Mouse (Mus musculus): Measurements from ENCODE around the gene Kctd10.

The Kctd10 gene

GRCm38 (mm10) chr5:114380209-114381012 is at the start of gene Kctd10, which contains the start of gene Ube3b:
Gene Kctd10 (minus strand): TSS chr5:114380508.
Gene Ube3b (plus strand): TSS chr5:114380607.
- peak; percentile 78 for DNase-seq (ENCODE audit: low spot score)

GRCm38 (mm10) chr5:114429781-114430180 is 49.5 kb upstream of the Kctd10 start:
- no peak for DNase-seq (ENCODE audit: low spot score)

GRCm38 (mm10) chr5:114428621-114429020 is 48.3 kb upstream of the Kctd10 start:
- DNase-seq (ENCODE audit: low spot score) = no peak

- no peak for DNase-seq (ENCODE audit: low spot score)
Measured at GRCm38 (mm10) chr5:114426732-114427131, 46.4 kb upstream of the Kctd10 start.

GRCm38 (mm10) chr5:114423961-114424360 is 43.7 kb upstream of the Kctd10 start:
- no peak for DNase-seq (ENCODE audit: low spot score)

GRCm38 (mm10) chr5:114422591-114422990 is 42.3 kb upstream of the Kctd10 start:
- no peak for DNase-seq (ENCODE audit: low spot score)

- no peak for DNase-seq (ENCODE audit: low spot score)
Measured at GRCm38 (mm10) chr5:114421561-114422298, 41.4 kb upstream of the Kctd10 start.

- no peak for DNase-seq (ENCODE audit: low spot score)
Measured at GRCm38 (mm10) chr5:114418541-114418940, 38.2 kb upstream of the Kctd10 start.

- no peak for DNase-seq (ENCODE audit: low spot score)
Measured at GRCm38 (mm10) chr5:114416855-114417254, 36.5 kb upstream of the Kctd10 start.

- DNase-seq (ENCODE audit: low spot score) = no peak
Measured at GRCm38 (mm10) chr5:114415606-114416005, 35.3 kb upstream of the Kctd10 start.

GRCm38 (mm10) chr5:114413067-114413735 is 32.9 kb upstream of the Kctd10 start:
- DNase-seq (ENCODE audit: low spot score) = no peak

GRCm38 (mm10) chr5:114412361-114412998 is 32.2 kb upstream of the Kctd10 start:
- DNase-seq (ENCODE audit: low spot score) = no peak

- no peak for DNase-seq (ENCODE audit: low spot score)
Measured at GRCm38 (mm10) chr5:114410429-114410828, 30.1 kb upstream of the Kctd10 start.

GRCm38 (mm10) chr5:114408846-114409245 is 28.5 kb upstream of the Kctd10 start:
- no peak for DNase-seq (ENCODE audit: low spot score)

GRCm38 (mm10) chr5:114407810-114408209 is 27.5 kb upstream of the Kctd10 start:
- no peak for DNase-seq (ENCODE audit: low spot score)

GRCm38 (mm10) chr5:114407269-114407668 is 27.0 kb upstream of the Kctd10 start:
- no peak for DNase-seq (ENCODE audit: low spot score)

- no peak for DNase-seq (ENCODE audit: low spot score)
Measured at GRCm38 (mm10) chr5:114406592-114406991, 26.3 kb upstream of the Kctd10 start.

GRCm38 (mm10) chr5:114393169-114393568 is 12.9 kb upstream of the Kctd10 start:
- DNase-seq (ENCODE audit: low spot score) = no peak

GRCm38 (mm10) chr5:114384448-114384847 is 4.1 kb upstream of the Kctd10 start:
- DNase-seq (ENCODE audit: low spot score) = no peak

GRCm38 (mm10) chr5:114383184-114383904 is 3.0 kb upstream of the Kctd10 start:
- no peak for DNase-seq (ENCODE audit: low spot score)

GRCm38 (mm10) chr5:114381013-114381351 is 674 bp upstream of the Kctd10 start:
- DNase-seq (ENCODE audit: low spot score) = no peak

- DNase-seq (ENCODE audit: low spot score) = no peak
Measured at GRCm38 (mm10) chr5:114379763-114380162, 545 bp downstream of the Kctd10 start.
